Mouse (Mus musculus) kidney, postnatal 25 days (tissue): ENCODE results near the gene Cd79a.

ENCODE experiments used
- DNase-seq, 2 experiments: peaks; one replicate each; pipeline ENCODE4 v3.0.0; 2021; ENCODE audit warnings: mixed read lengths in 2 of 2

Cd79a gene

GRCm38 (mm10) chr7:24897224-24897623 is at the start of gene Cd79a:
TSS of gene Cd79a (plus strand) at chr7:24897381.
- DNase-seq, result no peak

DNA sequence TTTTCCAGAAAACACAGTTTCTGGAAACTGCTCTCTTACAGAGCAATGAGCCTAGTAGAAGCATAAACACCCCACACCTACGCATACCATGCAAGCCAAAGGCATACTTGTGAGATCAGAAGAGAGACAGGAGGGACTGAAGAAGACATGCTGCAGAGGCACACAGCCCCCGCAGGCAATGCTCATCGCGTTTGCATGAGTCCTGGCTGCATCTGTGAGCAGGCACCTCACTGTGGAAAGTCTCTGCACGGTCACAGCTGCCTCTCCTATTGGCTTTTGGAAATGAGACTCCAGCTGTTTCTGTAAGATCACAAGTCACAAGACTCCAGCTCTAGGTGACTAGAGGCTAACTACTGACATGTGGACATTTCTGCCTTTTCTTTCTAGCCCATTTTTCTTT is 47.0 kb upstream of the Cd79a start:
- peak in 1 of 2 experiments; percentile 46 for DNase-seq

DNA sequence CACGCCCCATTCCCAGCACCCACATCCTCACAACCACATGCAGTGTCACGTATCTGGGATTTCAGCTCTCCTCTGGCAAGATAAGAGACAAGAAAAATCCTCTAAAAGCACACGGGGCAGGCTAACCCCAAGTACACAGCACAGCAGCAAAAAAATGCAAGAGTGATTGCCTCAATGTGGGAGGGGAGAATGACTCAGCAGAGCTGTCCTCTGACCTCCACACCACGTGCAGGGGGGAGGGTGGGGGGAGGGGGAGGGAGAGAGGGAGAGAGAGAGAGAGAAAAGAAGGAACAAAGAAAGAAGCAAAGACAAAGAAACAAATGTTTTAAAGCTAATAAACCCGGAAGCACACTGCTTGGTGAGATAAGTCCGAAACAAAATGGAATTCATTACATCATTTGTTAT is 46.3 kb upstream of the Cd79a start:
- peak in 1 of 2 experiments; percentile 4 for DNase-seq

DNA sequence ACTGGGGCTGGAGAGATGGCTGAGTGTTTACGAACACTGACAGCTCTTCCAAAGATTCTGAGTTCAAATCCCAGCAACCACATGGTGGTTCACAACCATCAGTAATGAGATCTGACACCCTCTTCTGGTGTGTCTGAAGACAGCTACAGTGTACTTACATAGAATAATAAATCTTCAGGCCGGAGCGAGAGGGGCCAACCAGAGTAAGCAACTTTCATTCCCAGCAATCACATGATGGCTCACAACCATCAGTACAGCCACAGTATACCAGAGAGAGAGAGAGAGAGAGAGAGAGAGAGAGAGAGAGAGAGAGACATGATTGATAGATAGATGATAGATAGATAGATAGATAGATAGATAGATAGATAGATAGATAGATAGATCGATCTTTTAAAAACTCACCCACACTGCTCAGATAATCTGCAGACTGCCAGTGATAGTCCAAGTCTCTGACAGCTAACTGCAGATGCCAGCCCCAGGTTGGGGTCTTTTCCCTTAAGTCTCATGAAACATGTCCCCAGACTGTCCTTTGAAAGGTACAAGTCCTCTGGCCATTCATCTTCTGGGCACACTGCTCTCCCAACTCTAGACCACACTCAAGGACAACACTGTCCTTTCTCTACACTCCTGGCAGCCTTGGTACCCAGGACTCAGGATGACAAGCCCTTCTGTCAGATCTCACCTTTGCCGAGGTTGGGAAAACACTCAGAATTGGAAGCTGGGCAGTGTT is 45.4 kb upstream of the Cd79a start:
- DNase-seq, result no peak

- DNase-seq, result no peak
Observed at GRCm38 (mm10) chr7:24852557-24853232, 44.5 kb upstream of the Cd79a start.

- DNase-seq, result no peak
Observed at GRCm38 (mm10) chr7:24853233-24853563, 44.0 kb upstream of the Cd79a start.

DNA sequence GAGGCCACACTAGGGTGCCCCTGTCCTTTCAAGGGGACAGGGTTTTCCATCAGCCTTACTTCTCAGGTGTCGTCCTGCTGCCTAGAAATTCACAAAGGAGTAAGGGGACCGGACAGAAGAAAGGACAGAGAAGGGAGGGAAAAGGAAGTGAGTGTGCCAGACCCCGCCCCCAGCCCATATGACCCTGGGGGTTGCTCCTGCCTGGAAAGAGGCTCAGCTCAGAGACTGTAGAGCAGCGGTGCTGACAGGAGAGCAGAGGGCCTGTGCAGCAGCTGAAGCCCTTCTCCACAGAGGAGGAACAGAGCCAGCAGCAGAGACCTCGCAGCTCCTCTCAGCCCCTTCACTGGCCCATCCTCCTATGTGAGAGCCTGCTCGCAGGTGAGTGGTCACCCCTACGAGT is 43.5 kb upstream of the Cd79a start:
- DNase-seq, result no peak

- no peak for DNase-seq
Observed at GRCm38 (mm10) chr7:24856460-24857120, 40.6 kb upstream of the Cd79a start.

- DNase-seq, result no peak
Observed at GRCm38 (mm10) chr7:24859234-24859633, 37.9 kb upstream of the Cd79a start.

- DNase-seq, result no peak
Observed at GRCm38 (mm10) chr7:24861913-24862312, 35.3 kb upstream of the Cd79a start, which contains the start of gene Gm9844. TSS of gene Gm9844 (plus strand) at chr7:24862213.

- no peak for DNase-seq
Observed at GRCm38 (mm10) chr7:24862853-24863252, 34.3 kb upstream of the Cd79a start.

DNA sequence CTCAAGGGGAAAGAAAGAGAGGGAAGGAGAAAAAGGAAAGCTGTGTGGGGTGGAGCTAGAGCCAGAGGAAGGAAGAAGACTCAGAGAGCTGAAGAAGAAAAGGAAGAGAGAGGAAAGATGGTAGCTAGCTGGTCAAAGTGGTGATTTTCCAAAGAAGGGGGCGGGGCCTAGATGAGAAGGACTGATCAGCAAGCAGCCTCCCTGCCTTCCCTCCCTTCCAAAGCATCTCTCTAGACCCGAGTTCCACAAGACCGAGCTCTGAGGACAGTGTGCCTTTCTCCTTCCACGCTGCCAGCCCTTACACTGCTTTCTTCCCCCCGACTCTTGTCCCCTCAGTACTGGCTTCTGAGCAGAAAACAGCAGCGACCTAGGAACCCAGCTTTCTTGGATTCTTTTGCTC is 33.0 kb upstream of the Cd79a start:
- no peak for DNase-seq

GRCm38 (mm10) chr7:24869080-24869479 is 28.1 kb upstream of the Cd79a start:
- no peak for DNase-seq

GRCm38 (mm10) chr7:24869532-24870165 is 27.5 kb upstream of the Cd79a start, which contains the start of the genes Lypd4 and Dmrtc2:
TSS of gene Lypd4 (minus strand) at chr7:24869941.
TSS of gene Dmrtc2 (plus strand) at chr7:24870057.
- DNase-seq, result no peak

- no peak for DNase-seq
Observed at GRCm38 (mm10) chr7:24877588-24877987, 19.6 kb upstream of the Cd79a start.

GRCm38 (mm10) chr7:24879620-24880019 is 17.6 kb upstream of the Cd79a start:
- no peak for DNase-seq

DNA sequence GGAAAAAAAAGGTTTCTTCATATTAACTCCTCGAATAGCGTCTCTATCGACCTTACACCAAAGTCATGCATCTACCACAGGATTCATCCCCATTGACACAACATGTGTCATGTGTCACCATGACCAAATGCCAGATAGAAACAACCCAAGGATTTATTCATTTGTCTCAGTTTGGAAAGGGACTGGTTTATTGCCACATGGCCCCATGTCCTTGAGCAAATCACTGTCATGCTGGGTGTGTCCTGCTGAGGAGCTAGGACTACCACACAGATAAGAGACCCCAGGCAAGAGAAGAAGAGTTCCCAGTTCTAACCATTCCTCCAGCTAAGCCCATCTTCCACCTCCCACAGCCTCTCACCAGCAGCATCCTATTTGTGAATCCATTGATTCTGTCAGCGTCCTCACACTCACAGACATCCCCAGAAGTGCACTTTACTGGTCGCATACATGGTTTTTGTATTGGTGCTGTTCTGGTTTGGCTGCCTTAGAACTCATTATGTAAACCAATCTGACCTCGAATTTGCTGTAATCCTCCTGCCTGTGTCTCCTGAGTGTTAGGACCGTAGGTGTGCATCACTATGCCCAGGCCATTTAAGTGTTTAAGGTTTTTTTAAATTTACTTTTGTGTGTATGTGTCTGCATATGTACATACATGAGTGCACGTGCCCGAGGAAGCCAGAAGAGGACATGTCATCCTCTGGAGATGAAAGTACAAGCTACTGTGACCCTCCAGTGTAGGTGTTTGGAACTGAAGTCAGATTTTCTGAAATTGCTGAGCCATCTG is 14.6 kb upstream of the Cd79a start:
- no peak for DNase-seq

GRCm38 (mm10) chr7:24883896-24884692 is 13.1 kb upstream of the Cd79a start, which contains the start of gene Rps19:
TSS of gene Rps19 (plus strand) at chr7:24884371.
- DNase-seq, result peak; percentile 99 to 100

- DNase-seq, result peak in 1 of 2 experiments; percentile 21
Observed at GRCm38 (mm10) chr7:24884693-24885291, 12.4 kb upstream of the Cd79a start.

GRCm38 (mm10) chr7:24885468-24886307 is 11.5 kb upstream of the Cd79a start:
- no peak for DNase-seq
